In genomic region chr2:77109506-77110123, GRCm38 (mm10) we compare ENCODE assay signal across 13 mouse cellular contexts.
DNase-seq lines count a peak whose midpoint lies in the region; ATAC-seq and TF ChIP-seq lines count a peak whose summit lies in the region.
"Had no signal": no experiment of that assay in that cellular context is flagged by ENCODE, and none has a peak within 500 bp of the region (broad histone marks: within the 10 kb centered on the region; RNA-seq: fewer than 3 reads in every experiment).

No protein-coding gene starts in this region.

- no peak for TF ChIP-seq CTCF in hindbrain, postnatal 0 days (IDR thresholded peaks at IDR 0.05; ENCODE audit: low read depth)

- no peaks in the 10 kb centered on the region for H3K36me3 ChIP-seq in hindbrain, postnatal 0 days (ENCODE audit: insufficient read depth, low read length)
- H3K36me3 ChIP-seq in hindbrain, embryonic 11.5 days (ENCODE audit: control insufficient read depth, insufficient read depth, low read length) = no peaks in the 10 kb centered on the region
- H3K36me3 ChIP-seq: embryonic facial prominence, embryonic 13.5 days; liver, embryonic 15.5 days; neural tube, embryonic 15.5 days had no signal

- no peak overlapping the region for H3K4me2 ChIP-seq in hindbrain, postnatal 0 days (ENCODE audit: low read depth, low read length)
- no peak overlapping the region for H3K4me2 ChIP-seq in hindbrain, embryonic 11.5 days (replicated peaks; ENCODE audit: low read depth, low read length)
- H3K4me2 ChIP-seq: embryonic facial prominence, embryonic 13.5 days; liver, embryonic 15.5 days; midbrain, embryonic 11.5 days; neural tube, embryonic 15.5 days had no signal

- peak; percentile 85 for DNase-seq in hindbrain, postnatal 0 days (ENCODE audit: low spot score)
- DNase-seq in hindbrain, embryonic 11.5 days (ENCODE audit: low spot score) = no peak
- DNase-seq in cerebellum, adult 18-20 months = peak; percentile 80 to 87
- DNase-seq in cerebellum, postnatal 4 days (ENCODE audit: low spot score in 2 of 2) = peak; percentile 24 to 67
- peak; percentile 24 to 31 for DNase-seq in layer of hippocampus, postnatal 36 days
- DNase-seq in retina, embryonic 14.5 days (ENCODE audit: low spot score) = no peak
- no peak for DNase-seq in thymus, postnatal 0 days (ENCODE audit: low spot score)
- DNase-seq: adrenal gland, adult 2 months; thymus, postnatal 4 days had no signal

- no peak overlapping the region for H3K4me3 ChIP-seq in hindbrain, postnatal 0 days (ENCODE audit: low read length)
- H3K4me3 ChIP-seq in hindbrain, embryonic 11.5 days (ENCODE audit: low read depth, low read length) = no peak overlapping the region
- H3K4me3 ChIP-seq: embryonic facial prominence, embryonic 13.5 days; liver, embryonic 15.5 days; neural tube, embryonic 15.5 days had no signal

- H3K27ac ChIP-seq in hindbrain, postnatal 0 days = peak overlapping the region; percentile 54; the same call in 1 of the 2 replicates
- no peak overlapping the region for H3K27ac ChIP-seq in hindbrain, embryonic 11.5 days (ENCODE audit: low read depth, low read length)
- H3K27ac ChIP-seq: embryonic facial prominence, embryonic 13.5 days; liver, embryonic 15.5 days; neural tube, embryonic 15.5 days had no signal

- H3K9me3 ChIP-seq in hindbrain, postnatal 0 days (ENCODE audit: low read length) = no peaks in the 10 kb centered on the region
- no peaks in the 10 kb centered on the region for H3K9me3 ChIP-seq in hindbrain, embryonic 11.5 days (ENCODE audit: control insufficient read depth, low read length)
- H3K9me3 ChIP-seq: embryonic facial prominence, embryonic 13.5 days; liver, embryonic 15.5 days; neural tube, embryonic 15.5 days had no signal

- H3K9ac ChIP-seq in hindbrain, postnatal 0 days (replicated peaks; ENCODE audit: low read length) = no peak overlapping the region
- H3K9ac ChIP-seq in hindbrain, embryonic 11.5 days (ENCODE audit: low read depth, low read length) = no peak overlapping the region
- H3K9ac ChIP-seq: embryonic facial prominence, embryonic 13.5 days; liver, embryonic 15.5 days; neural tube, embryonic 15.5 days had no signal

- 0 out of 2 replicates have a peak, but pooled peaks cover 5% of the 10 kb centered on the region for H3K4me1 ChIP-seq in hindbrain, postnatal 0 days (ENCODE audit: insufficient read depth, low read length)
- no peaks in the 10 kb centered on the region for H3K4me1 ChIP-seq in hindbrain, embryonic 11.5 days (replicated peaks; ENCODE audit: control insufficient read depth, insufficient read depth, low read length)
- H3K4me1 ChIP-seq: liver, embryonic 15.5 days; neural tube, embryonic 15.5 days had no signal

- no peaks in the 10 kb centered on the region for H3K27me3 ChIP-seq in hindbrain, postnatal 0 days (ENCODE audit: insufficient read depth, low read length)
- H3K27me3 ChIP-seq in hindbrain, embryonic 11.5 days (ENCODE audit: control insufficient read depth, insufficient read depth, low read length) = no peaks in the 10 kb centered on the region
- H3K27me3 ChIP-seq: embryonic facial prominence, embryonic 13.5 days; liver, embryonic 15.5 days; neural tube, embryonic 15.5 days had no signal

- WGBS in hindbrain, postnatal 0 days = 52% methylated on average over 8 of the region's 8 CpGs
- WGBS in hindbrain, embryonic 11.5 days = 89% methylated on average over 8 of the region's 8 CpGs

- peak; percentile 92 for ATAC-seq in hindbrain, postnatal 0 days
- no peak for ATAC-seq in hindbrain, embryonic 11.5 days (ENCODE audit: low FRiP score)

Comparison
In these comparisons a context has a peak if more than half of its experiments do, and no peak if none do; other contexts are left out.
1. DNase-seq: peak in hindbrain, postnatal 0 days (single experiment), cerebellum, adult 18-20 months (2 of 2), cerebellum, postnatal 4 days (2 of 2) and layer of hippocampus, postnatal 36 days (2 of 2); none in hindbrain, embryonic 11.5 days (single experiment), retina, embryonic 14.5 days (single experiment) and thymus, postnatal 0 days (single experiment).